ENCODE assay signal across 24 mouse cellular contexts in genomic region chr2:165540975-165541374, GRCm38 (mm10). TPM values are rescaled to one million over a fixed set of nuclear protein-coding genes. Genes with fewer than 3 reads are reported as not detected.
DNase-seq lines count a peak whose midpoint lies in the region; ATAC-seq and TF ChIP-seq lines count a peak whose summit lies in the region.
"Had no signal": no experiment of that assay in that cellular context is flagged by ENCODE, and none has a peak within 500 bp of the region (broad histone marks: within the 10 kb centered on the region; RNA-seq: fewer than 3 reads in every experiment).

No protein-coding gene starts in this region.

- 73% methylated on average over 3 of the region's 3 CpGs for WGBS in thymus, adult 2 months
- 85% methylated on average over 3 of the region's 3 CpGs for WGBS in neural tube, embryonic 15.5 days

- H3K27ac ChIP-seq in testis, adult 2 months (ENCODE audit: control insufficient read depth, insufficient read depth, low read depth, low read length): no peak overlapping the region
- no peak overlapping the region for H3K27ac ChIP-seq in thymus, adult 2 months (ENCODE audit: control insufficient read depth, insufficient read depth, low read length)
- H3K27ac ChIP-seq in neural tube, embryonic 15.5 days (replicated peaks): no peak overlapping the region
- H3K27ac ChIP-seq: embryonic facial prominence, embryonic 10.5 days; embryonic facial prominence, embryonic 12.5 days; forebrain, embryonic 13.5 days; forebrain, embryonic 15.5 days had no signal

- no peak for ATAC-seq in neural tube, embryonic 15.5 days (ENCODE audit: low FRiP score)
- ATAC-seq: activated CD4-positive, CD25-positive, alpha-beta regulatory T cell, adult 4 months; forebrain, embryonic 13.5 days; forebrain, embryonic 15.5 days; forebrain, postnatal 0 days; Patski had no signal

- no peaks in the 10 kb centered on the region for H3K9me3 ChIP-seq in neural tube, embryonic 15.5 days (replicated peaks)
- H3K9me3 ChIP-seq: embryonic facial prominence, embryonic 10.5 days; embryonic facial prominence, embryonic 12.5 days; forebrain, embryonic 13.5 days; forebrain, embryonic 15.5 days had no signal

- no peaks in the 10 kb centered on the region; the same call in 1 of the 2 replicates for H3K4me1 ChIP-seq in testis, adult 2 months (ENCODE audit: control insufficient read depth, insufficient read depth, low read length)
- H3K4me1 ChIP-seq in thymus, adult 2 months (replicated peaks; ENCODE audit: control insufficient read depth, insufficient read depth, low read length): no peaks in the 10 kb centered on the region
- peaks cover 13% of the 10 kb centered on the region for H3K4me1 ChIP-seq in neural tube, embryonic 15.5 days

- H3K4me3 ChIP-seq in testis, adult 2 months (ENCODE audit: control insufficient read depth, low read depth, low read length): peak overlapping the region; percentile 48; the same call in 1 of the 2 replicates
- no peak overlapping the region for H3K4me3 ChIP-seq in thymus, adult 2 months (ENCODE audit: control insufficient read depth, insufficient read depth, low read length)
- H3K4me3 ChIP-seq in neural tube, embryonic 15.5 days (replicated peaks): no peak overlapping the region
- H3K4me3 ChIP-seq: embryonic facial prominence, embryonic 10.5 days; embryonic facial prominence, embryonic 12.5 days; forebrain, embryonic 13.5 days; forebrain, embryonic 15.5 days had no signal

- no peak for TF ChIP-seq POLR2A in testis, adult 2 months (IDR thresholded peaks at IDR 0.05; ENCODE audit: control insufficient read depth, low read depth, low read length)
- no peak for TF ChIP-seq POLR2A in thymus, adult 2 months (IDR thresholded peaks at IDR 0.05; ENCODE audit: control insufficient read depth, extremely low read depth, insufficient read depth, low read length, poor library complexity)

- H3K4me2 ChIP-seq in neural tube, embryonic 15.5 days: no peak overlapping the region
- H3K4me2 ChIP-seq: embryonic facial prominence, embryonic 12.5 days; forebrain, embryonic 13.5 days; forebrain, embryonic 15.5 days had no signal

- DNase-seq in testis, postnatal 10 days (ENCODE audit: low spot score): no peak
- DNase-seq in 416B (ENCODE audit: low read depth): peak; percentile 75
- peak; percentile 6 for DNase-seq in naive thymus-derived CD4-positive, alpha-beta T cell, adult 2 months (ENCODE audit: low read depth)
- DNase-seq in splenic B cell, adult 2 months (ENCODE audit: low read depth, low spot score): peak; percentile 3
- DNase-seq in heart, postnatal 4 days: no peak
- no peak for DNase-seq in thymus, adult 2 months
- DNase-seq: adrenal gland, adult 8-10 months; adrenal gland, postnatal 14 days; adrenal gland, postnatal 36 days; cerebellum, adult 11-12 months; cerebellum, adult 2 months; cerebellum, adult 9-10 months; cerebellum, postnatal 10 days; cerebellum, postnatal 25 days; forebrain, postnatal 0 days had no signal

- TF ChIP-seq CTCF in testis, adult 2 months (IDR thresholded peaks at IDR 0.05; ENCODE audit: control insufficient read depth, insufficient read depth, insufficient replicate concordance, low read depth, low read length): no peak
- no peak for TF ChIP-seq CTCF in thymus, adult 2 months (IDR thresholded peaks at IDR 0.05; ENCODE audit: borderline replicate concordance, control insufficient read depth, extremely low read depth, insufficient read depth, low read length, poor library complexity)

- no peaks in the 10 kb centered on the region for H3K27me3 ChIP-seq in testis, adult 2 months (ENCODE audit: control insufficient read depth, insufficient read depth, low read length)
- H3K27me3 ChIP-seq in splenic B cell, adult 2 months (ENCODE audit: control insufficient read depth, insufficient read depth, low read length, poor library complexity, severe bottlenecking): no peaks in the 10 kb centered on the region
- H3K27me3 ChIP-seq in thymus, adult 2 months (ENCODE audit: control insufficient read depth, insufficient read depth, low read length): no peaks in the 10 kb centered on the region
- H3K27me3 ChIP-seq in neural tube, embryonic 15.5 days (replicated peaks): no peaks in the 10 kb centered on the region
- H3K27me3 ChIP-seq: embryonic facial prominence, embryonic 12.5 days; forebrain, embryonic 13.5 days; forebrain, embryonic 15.5 days; Patski had no signal

- H3K36me3 ChIP-seq in testis, adult 2 months (ENCODE audit: control insufficient read depth, insufficient read depth, low read length): no peaks in the 10 kb centered on the region
- H3K36me3 ChIP-seq in splenic B cell, adult 2 months (ENCODE audit: control insufficient read depth, insufficient read depth, low read length, poor library complexity, severe bottlenecking): no peaks in the 10 kb centered on the region
- H3K36me3 ChIP-seq in thymus, adult 2 months (ENCODE audit: control insufficient read depth, insufficient read depth, low read length): no peaks in the 10 kb centered on the region
- H3K36me3 ChIP-seq in neural tube, embryonic 15.5 days: no peaks in the 10 kb centered on the region
- H3K36me3 ChIP-seq: embryonic facial prominence, embryonic 10.5 days; embryonic facial prominence, embryonic 12.5 days; forebrain, embryonic 15.5 days had no signal

- no peak overlapping the region for H3K9ac ChIP-seq in neural tube, embryonic 15.5 days (replicated peaks)
- H3K9ac ChIP-seq: embryonic facial prominence, embryonic 12.5 days; forebrain, embryonic 13.5 days; forebrain, embryonic 15.5 days; forebrain, postnatal 0 days had no signal

RNA-seq across cellular contexts. Expression of gene Slc2a10, which starts 37.4 kb away (rescaled TPM):
- 0.26 and 0.94 TPM in 2 replicates for polyA plus RNA-seq in testis, adult 2 months (2012; rRNA removed)
- 1 to 10 TPM; 4.8 to 5.1 TPM for total RNA-seq in heart, postnatal 4 days (2021)
- 0.75 and 1.00 TPM in 2 replicates for polyA plus RNA-seq in thymus, adult 2 months (2012; rRNA removed)
- polyA plus RNA-seq in neural tube, embryonic 15.5 days (2015; fragmentation: Nextera tagmentation; extraction: Ambion mirVana): 2.3 and 2.6 TPM in 2 replicates
- total RNA-seq: MEL had no signal
- polyA plus RNA-seq: activated CD4-positive, CD25-positive, alpha-beta regulatory T cell, adult 4 months; Patski had no signal

RNA-seq across cellular contexts. Expression of gene Trp53rka, which starts 47.9 kb away (rescaled TPM):
- 8.0 and 9.2 TPM in 2 replicates for polyA plus RNA-seq in testis, adult 2 months (2012; rRNA removed)
- 10 to 100 TPM; 10.4 to 12.2 TPM for total RNA-seq in heart, postnatal 4 days (2021)
- 32.2 and 34.8 TPM in 2 replicates for polyA plus RNA-seq in thymus, adult 2 months (2012; rRNA removed)
- 34.0 and 35.5 TPM in 2 replicates for polyA plus RNA-seq in neural tube, embryonic 15.5 days (2015; fragmentation: Nextera tagmentation; extraction: Ambion mirVana)

RNA-seq across cellular contexts. Expression of gene Eya2, which starts 53.9 kb away (rescaled TPM):
- 1.4 and 1.7 TPM in 2 replicates for polyA plus RNA-seq in testis, adult 2 months (2012; rRNA removed)
- total RNA-seq in heart, postnatal 4 days (2021): 1 to 10 TPM; 1.5 to 2.7 TPM
- polyA plus RNA-seq in thymus, adult 2 months (2012; rRNA removed): 66.6 and 85.9 TPM in 2 replicates
- polyA plus RNA-seq in neural tube, embryonic 15.5 days (2015; fragmentation: Nextera tagmentation; extraction: Ambion mirVana): 5.2 and 11.3 TPM in 2 replicates
- total RNA-seq: MEL had no signal

Comparison
In these comparisons a context has a peak if more than half of its experiments do, and no peak if none do; other contexts are left out.
1. DNase-seq: peak in 416B (single experiment), naive thymus-derived CD4-positive, alpha-beta T cell, adult 2 months (single experiment) and splenic B cell, adult 2 months (single experiment); none in testis, postnatal 10 days (single experiment), heart, postnatal 4 days (single experiment) and thymus, adult 2 months (single experiment).